In genomic region chr12:90740468-90740867, GRCm38 (mm10) we compare ENCODE assay signal across 9 mouse cellular contexts. TPM values are rescaled to one million over a fixed set of nuclear protein-coding genes. Genes with fewer than 3 reads are reported as not detected.
A peak's percentile ranks its signal among the peaks of the same experiment; 100 is the strongest.
DNase-seq lines count a peak whose midpoint lies in the region; ATAC-seq and TF ChIP-seq lines count a peak whose summit lies in the region.
"Had no signal": no experiment of that assay in that cellular context is flagged by ENCODE, and none has a peak within 500 bp of the region (broad histone marks: within the 10 kb centered on the region; RNA-seq: fewer than 3 reads in every experiment).

No protein-coding gene starts in this region.

- H3K27ac ChIP-seq in heart, embryonic 12.5 days (ENCODE audit: poor library complexity, severe bottlenecking) = no peak overlapping the region
- no peak overlapping the region for H3K27ac ChIP-seq in forebrain, embryonic 14.5 days (ENCODE audit: low read depth, low read length)
- no peak overlapping the region for H3K27ac ChIP-seq in midbrain, postnatal 0 days (ENCODE audit: low read depth, low read length)

- no peak overlapping the region for H3K4me3 ChIP-seq in heart, embryonic 12.5 days
- H3K4me3 ChIP-seq in forebrain, embryonic 14.5 days (ENCODE audit: low read depth, low read length) = no peak overlapping the region
- no peak overlapping the region for H3K4me3 ChIP-seq in midbrain, postnatal 0 days (ENCODE audit: low read depth, low read length)
- H3K4me3 ChIP-seq: megakaryocyte, embryonic 14.5 days had no signal

- no peaks in the 10 kb centered on the region for H3K27me3 ChIP-seq in heart, embryonic 12.5 days (replicated peaks)
- H3K27me3 ChIP-seq in forebrain, embryonic 14.5 days (replicated peaks; ENCODE audit: control insufficient read depth, insufficient read depth, low read length) = no peaks in the 10 kb centered on the region
- H3K27me3 ChIP-seq in midbrain, postnatal 0 days (ENCODE audit: insufficient read depth, low read length) = no peaks in the 10 kb centered on the region

- H3K9ac ChIP-seq in heart, embryonic 12.5 days = no peak overlapping the region
- no peak overlapping the region for H3K9ac ChIP-seq in forebrain, embryonic 14.5 days (ENCODE audit: low read length)
- no peak overlapping the region for H3K9ac ChIP-seq in midbrain, postnatal 0 days (replicated peaks; ENCODE audit: low read length, poor library complexity, severe bottlenecking)

- DNase-seq in heart, adult 8-10 months (ENCODE audit: low spot score) = peak; percentile 42
- DNase-seq in c-Kit-positive CD71-positive TER-119-positive erythroid progenitor cells, embryonic 14.5 days (ENCODE audit: low spot score) = peak; percentile 23
- peak; percentile 57 for DNase-seq in forebrain, embryonic 14.5 days (ENCODE audit: low spot score)
- peak; percentile 72 to 79 for DNase-seq in left cerebral cortex, adult 18-20 months (ENCODE audit: low spot score in 2 of 2)
- DNase-seq in midbrain, postnatal 0 days (ENCODE audit: low spot score) = peak; percentile 52
- DNase-seq in testis, postnatal 10 days (ENCODE audit: low spot score) = peak; percentile 83

- H3K4me1 ChIP-seq in heart, embryonic 12.5 days (replicated peaks) = 0 out of 2 replicates have a peak, but pooled peaks cover 4% of the 10 kb centered on the region
- no peaks in the 10 kb centered on the region for H3K4me1 ChIP-seq in forebrain, embryonic 14.5 days (ENCODE audit: control insufficient read depth, insufficient read depth, low read length)
- no peaks in the 10 kb centered on the region for H3K4me1 ChIP-seq in midbrain, postnatal 0 days (ENCODE audit: insufficient read depth, low read length)

- H3K36me3 ChIP-seq in heart, embryonic 12.5 days = no peaks in the 10 kb centered on the region
- H3K36me3 ChIP-seq in forebrain, embryonic 14.5 days (ENCODE audit: control insufficient read depth, insufficient read depth, low read length) = no peaks in the 10 kb centered on the region
- H3K36me3 ChIP-seq in midbrain, postnatal 0 days (ENCODE audit: insufficient read depth, low read length) = no peaks in the 10 kb centered on the region

- no peak overlapping the region for H3K4me2 ChIP-seq in heart, embryonic 12.5 days
- H3K4me2 ChIP-seq in forebrain, embryonic 14.5 days (ENCODE audit: low read length) = no peak overlapping the region
- no peak overlapping the region for H3K4me2 ChIP-seq in midbrain, postnatal 0 days (ENCODE audit: low read depth, low read length, poor library complexity, severe bottlenecking)

- 23% methylated on average over 2 of the region's 2 CpGs for WGBS in heart, embryonic 12.5 days
- WGBS in forebrain, embryonic 14.5 days = 38% methylated on average over 2 of the region's 2 CpGs
- 38% methylated on average over 2 of the region's 2 CpGs for WGBS in midbrain, postnatal 0 days

- no peak for ATAC-seq in heart, embryonic 12.5 days (ENCODE audit: insufficient number of reproducible peaks, low FRiP score)
- ATAC-seq in forebrain, embryonic 14.5 days = peak; percentile 50; the same call in 1 of the 2 replicates
- peak; percentile 61 for ATAC-seq in inflammation-experienced regulatory T-cells, adult 6 months
- ATAC-seq in midbrain, postnatal 0 days (ENCODE audit: low FRiP score) = no peak

- peak; percentile 61 for TF ChIP-seq CTCF in midbrain, postnatal 0 days (IDR thresholded peaks at IDR 0.05)

- no peaks in the 10 kb centered on the region for H3K9me3 ChIP-seq in heart, embryonic 12.5 days (replicated peaks)
- no peaks in the 10 kb centered on the region for H3K9me3 ChIP-seq in forebrain, embryonic 14.5 days (replicated peaks; ENCODE audit: control insufficient read depth, low read length)
- no peaks in the 10 kb centered on the region for H3K9me3 ChIP-seq in midbrain, postnatal 0 days (ENCODE audit: low read length)

RNA-seq across cellular contexts. Expression of gene Dio2, which starts 2.2 kb away (rescaled TPM):
- total RNA-seq in heart, adult 8-10 months (2022) = under 1 TPM; 0.44 to 0.69 (median 0.56) TPM
- polyA plus RNA-seq in heart, embryonic 12.5 days (2016; fragmentation: Nextera tagmentation; extraction: Ambion mirVana) = 0.86 and 1.1 TPM in 2 replicates
- 0.55 and 0.66 TPM in 2 replicates for polyA plus RNA-seq in forebrain, embryonic 14.5 days (2014; fragmentation: Nextera tagmentation; extraction: Ambion mirVana)
- polyA plus RNA-seq in inflammation-experienced regulatory T-cells, adult 6 months (2017; shearing (Covaris generic)) = under 1 TPM in 1 of 3 experiments, not detected in 2; 0.16 TPM
- total RNA-seq in left cerebral cortex, adult 18-20 months (2021) = 10 to 100 TPM; 45.8 to 68.5 TPM
- 0.57 and 0.82 TPM in 2 replicates for total RNA-seq in midbrain, postnatal 0 days (2014; rRNA removed)
- polyA plus RNA-seq in midbrain, postnatal 0 days (2015; fragmentation: Nextera tagmentation; extraction: Ambion mirVana) = 0.17 and 0.25 TPM in 2 replicates

Comparison
In these comparisons a context has a peak if more than half of its experiments do, and no peak if none do; other contexts are left out.
1. DNase-seq: peak in every context shown above with its lines; median percentile 83 in testis, postnatal 10 days; 76 in left cerebral cortex, adult 18-20 months; 57 in forebrain, embryonic 14.5 days; 52 in midbrain, postnatal 0 days; 42 in heart, adult 8-10 months; 23 in c-Kit-positive CD71-positive TER-119-positive erythroid progenitor cells, embryonic 14.5 days.
2. ATAC-seq: peak in forebrain, embryonic 14.5 days (single experiment) and inflammation-experienced regulatory T-cells, adult 6 months (single experiment); none in heart, embryonic 12.5 days (single experiment) and midbrain, postnatal 0 days (single experiment).